ENCODE assay signal across 18 mouse cellular contexts in the genomic region with DNA sequence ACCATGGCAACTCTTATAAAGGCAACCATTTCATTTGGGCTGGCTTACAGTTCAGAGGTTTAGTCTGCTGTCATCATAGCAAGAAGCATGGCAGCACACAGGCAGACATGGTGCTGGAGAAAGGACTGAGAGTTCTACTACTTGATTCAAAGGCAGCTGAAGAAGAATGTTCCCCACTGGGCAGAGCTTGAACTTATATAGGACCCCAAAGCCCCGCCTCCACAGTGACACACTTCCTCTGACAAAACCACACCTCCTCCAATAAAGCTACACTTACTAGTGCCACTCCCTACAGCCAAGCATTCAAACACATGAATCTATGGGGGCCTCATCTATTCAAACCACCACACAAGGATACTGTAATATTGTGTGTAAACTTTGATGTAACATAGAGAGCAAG. TPM values are rescaled to one million over a fixed set of nuclear protein-coding genes. Genes with fewer than 3 reads are reported as not detected.
"Had no signal": no experiment of that assay in that cellular context is flagged by ENCODE, and none has a peak within 500 bp of the region (broad histone marks: within the 10 kb centered on the region; RNA-seq: fewer than 3 reads in every experiment).

No protein-coding gene starts in this region.

- H3K9ac ChIP-seq: limb, embryonic 12.5 days; limb, embryonic 15.5 days; liver, embryonic 14.5 days; liver, postnatal 0 days; lung, embryonic 14.5 days; midbrain, embryonic 12.5 days; midbrain, embryonic 15.5 days; neural tube, embryonic 13.5 days had no signal

- H3K4me2 ChIP-seq: limb, embryonic 12.5 days; limb, embryonic 15.5 days; liver, embryonic 11.5 days; lung, embryonic 14.5 days; midbrain, embryonic 12.5 days; midbrain, embryonic 15.5 days; neural tube, embryonic 13.5 days had no signal

- H3K4me3 ChIP-seq: limb, embryonic 12.5 days; limb, embryonic 15.5 days; midbrain, embryonic 12.5 days; midbrain, embryonic 15.5 days; neural tube, embryonic 13.5 days had no signal

- ATAC-seq: liver, postnatal 0 days; lung, postnatal 0 days; midbrain, embryonic 15.5 days had no signal

- H3K27ac ChIP-seq: kidney, postnatal 0 days; limb, embryonic 12.5 days; limb, embryonic 15.5 days; liver, embryonic 14.5 days; macrophage; midbrain, embryonic 12.5 days; midbrain, embryonic 15.5 days; neural tube, embryonic 13.5 days had no signal

- DNase-seq: kidney, postnatal 4 days; left cerebral cortex, postnatal 4 days; liver, postnatal 0 days; lung, embryonic 14.5 days; thymus, adult 18-20 months; thymus, postnatal 36 days had no signal

- H3K27me3 ChIP-seq: limb, embryonic 12.5 days; limb, embryonic 15.5 days; midbrain, embryonic 12.5 days; midbrain, embryonic 15.5 days; neural tube, embryonic 13.5 days had no signal

- H3K9me3 ChIP-seq: limb, embryonic 12.5 days; limb, embryonic 15.5 days; midbrain, embryonic 12.5 days; midbrain, embryonic 15.5 days; neural tube, embryonic 13.5 days had no signal

- H3K36me3 ChIP-seq: limb, embryonic 12.5 days; limb, embryonic 15.5 days; midbrain, embryonic 12.5 days; midbrain, embryonic 15.5 days; neural tube, embryonic 13.5 days had no signal

RNA-seq across cellular contexts. Expression of a gene that starts 41.2 kb away (rescaled TPM):
- polyA plus RNA-seq: macrophage; small intestine, adult 2 months; spleen, adult 2 months had no signal
